Mouse (Mus musculus): ENCODE results near the gene Gtf2h3.
"Not testable (repeated sequence)": the region's sequence is repeated elsewhere in the genome, so short reads cannot be mapped to it uniquely, and the experiment has no call there.

DNA sequence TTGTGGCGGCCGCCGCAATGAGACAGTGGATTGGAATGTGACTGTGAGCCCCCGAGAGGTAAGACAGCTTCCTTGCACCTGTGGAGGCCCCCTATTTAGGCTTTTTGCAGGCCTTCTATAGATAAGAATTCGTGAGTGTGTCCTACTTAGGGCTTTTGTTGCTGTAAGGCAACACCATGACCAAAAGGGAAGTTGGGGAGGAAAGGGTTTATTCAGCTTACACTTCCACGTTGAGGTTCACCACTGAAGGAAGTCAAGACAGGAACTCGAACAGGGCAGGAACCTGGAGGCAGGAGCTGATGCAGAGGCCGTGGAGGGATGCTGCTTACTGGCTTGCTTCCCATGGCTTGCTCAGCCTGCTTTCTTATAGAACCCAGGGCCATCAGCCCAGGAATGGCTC is 20.8 kb downstream of the Gtf2h3 start:
- TF ChIP-seq CTCF (IDR thresholded peaks at IDR 0.05; ENCODE audit: control insufficient read depth, insufficient read depth, insufficient replicate concordance, low read depth, low read length); POLR2A (IDR thresholded peaks at IDR 0.05; ENCODE audit: control insufficient read depth, low read depth, low read length): not testable (repeated sequence)
